Mouse (Mus musculus) forebrain, embryonic 11.5 days (tissue): ENCODE results near the gene Klhl12. TPM values are rescaled to one million over a fixed set of nuclear protein-coding genes. Genes with fewer than 3 reads are reported as not detected.
"Not testable (repeated sequence)": the region's sequence is repeated elsewhere in the genome, so short reads cannot be mapped to it uniquely, and the experiment has no call there.

Experiments
- ATAC-seq: fragments of 200-750 bp; cut with Nextera tagmentation; replicated peaks from 2 replicates; pipeline ENCODE4 v1.8.0; 2017; ENCODE audit warnings: moderate TSS enrichment; ENCODE audit not compliant: low FRiP score
- DNase-seq: peaks from one replicate; pipeline ENCODE4 v3.0.0-alpha.2; 2017; ENCODE audit warnings: low spot score
- H3K27ac ChIP-seq: fragments of 300-500 bp; sonication (generic); 2 replicates; pipeline ENCODE4 v1.5.1; 2014; ENCODE audit warnings: low read depth, low read length
- H3K27me3 ChIP-seq: fragments of 300-500 bp; sonication (generic); 2 replicates; pipeline ENCODE4 v1.6.1; 2014; ENCODE audit warnings: mild to moderate bottlenecking, low read length, mixed read lengths; ENCODE audit not compliant: control insufficient read depth, insufficient read depth
- H3K36me3 ChIP-seq: fragments of 300-500 bp; sonication (generic); 2 replicates; pipeline ENCODE4 v1.6.1; 2014; ENCODE audit warnings: mild to moderate bottlenecking, low read length, moderate library complexity, mixed read lengths; ENCODE audit not compliant: control insufficient read depth, insufficient read depth
- H3K4me1 ChIP-seq: fragments of 300-500 bp; sonication (generic); replicated peaks from 2 replicates; pipeline ENCODE4 v1.6.1; 2014; ENCODE audit warnings: low read length, mixed read lengths; ENCODE audit not compliant: control insufficient read depth, insufficient read depth
- H3K4me2 ChIP-seq: fragments of 300-500 bp; sonication (generic); 2 replicates; pipeline ENCODE4 v1.6.1; 2014; ENCODE audit warnings: low read depth, mild to moderate bottlenecking, low read length, moderate library complexity, mixed read lengths; ENCODE audit not compliant: severe bottlenecking
- H3K4me3 ChIP-seq: fragments of 300-500 bp; sonication (generic); 2 replicates; pipeline ENCODE4 v1.5.1; 2014; ENCODE audit warnings: low read depth, low read length
- H3K9ac ChIP-seq: fragments of 300-500 bp; sonication (generic); 2 replicates; pipeline ENCODE4 v1.6.1; 2014; ENCODE audit warnings: low read length
- H3K9me3 ChIP-seq: fragments of 300-500 bp; sonication (generic); 2 replicates; pipeline ENCODE4 v1.6.1; 2016; ENCODE audit warnings: low read length, mixed read lengths; ENCODE audit not compliant: control insufficient read depth
- WGBS: fragments of 180-500 bp; shearing (Covaris S2); extraction: QIAGEN DNeasy Blood & Tissue Kit; methylation state at CpG from one replicate; pipeline ENCODE4 v1.1.7; 2014; 5-methylcytosine and 5-hydroxymethylcytosine counted together
- polyA plus RNA-seq: library from polyadenylated mRNA; unstranded; fragments of >200 nt; fragmentation: Nextera tagmentation; extraction: Ambion mirVana; gene quantifications from 2 replicates; pipeline ENCODE4 v1.2.1, GENCODE M21; 2014

Klhl12 gene
- polyA plus RNA-seq, 1 experiment from 2014 or later: 34.1 TPM

GRCm38 (mm10) chr1:134522325-134522724 lies 67.0 kb downstream of the Klhl12 start:
- Histone ChIP-seq H3K27ac (no peak overlapping the region), H3K27me3 (no peaks in the 10 kb centered on the region), H3K9ac (no peak overlapping the region), H3K4me3 (no peak overlapping the region), H3K4me2 (no peak overlapping the region), H3K4me1 (no peaks in the 10 kb centered on the region), H3K36me3 (no peaks in the 10 kb centered on the region), H3K9me3 (no peaks in the 10 kb centered on the region)
- WGBS: 53% methylated on average over 2 of the region's 2 CpGs
- ATAC-seq (no peak), DNase-seq (no peak)

GRCm38 (mm10) chr1:134524424-134524823 lies 69.1 kb downstream of the Klhl12 start:
- Histone ChIP-seq H3K4me3 (no peak overlapping the region), H3K9ac (no peak overlapping the region), H3K4me2 (no peak overlapping the region), H3K27ac (no peak overlapping the region), H3K36me3 (no peaks in the 10 kb centered on the region), H3K4me1 (no peaks in the 10 kb centered on the region), H3K27me3 (no peaks in the 10 kb centered on the region), H3K9me3 (no peaks in the 10 kb centered on the region)
- ATAC-seq: no peak
- WGBS: 69% methylated on average over 5 of the region's 5 CpGs
- DNase-seq: no peak

GRCm38 (mm10) chr1:134525015-134525414 lies 69.7 kb downstream of the Klhl12 start:
- H3K36me3 ChIP-seq: no peaks in the 10 kb centered on the region
- H3K4me3 ChIP-seq: no peak overlapping the region
- WGBS: 85% methylated on average over 1 of the region's 1 CpGs
- H3K4me1 ChIP-seq: no peaks in the 10 kb centered on the region
- no peaks in the 10 kb centered on the region for H3K27me3 ChIP-seq
- no peak for ATAC-seq
- H3K4me2 ChIP-seq: no peak overlapping the region
- DNase-seq: no peak
- H3K9me3 ChIP-seq: no peaks in the 10 kb centered on the region
- no peak overlapping the region for H3K27ac ChIP-seq
- no peak overlapping the region for H3K9ac ChIP-seq

- Histone ChIP-seq H3K4me2 (no peak overlapping the region), H3K4me1 (no peaks in the 10 kb centered on the region), H3K9ac (no peak overlapping the region), H3K9me3 (no peaks in the 10 kb centered on the region), H3K36me3 (no peaks in the 10 kb centered on the region), H3K27ac (no peak overlapping the region), H3K4me3 (no peak overlapping the region), H3K27me3 (no peaks in the 10 kb centered on the region)
- ATAC-seq (no peak), DNase-seq (no peak)
- WGBS: 88% methylated on average over 6 of the region's 6 CpGs
Measured at GRCm38 (mm10) chr1:134526752-134527151, 71.4 kb downstream of the Klhl12 start.

GRCm38 (mm10) chr1:134530618-134531017 lies 75.3 kb downstream of the Klhl12 start:
- no peak for ATAC-seq
- no peaks in the 10 kb centered on the region for H3K36me3 ChIP-seq

GRCm38 (mm10) chr1:134533710-134534109 lies 78.4 kb downstream of the Klhl12 start:
- not testable (repeated sequence) for H3K27me3 ChIP-seq, DNase-seq, H3K4me3 ChIP-seq, H3K4me2 ChIP-seq, H3K9me3 ChIP-seq, H3K36me3 ChIP-seq, ATAC-seq, H3K9ac ChIP-seq, H3K27ac ChIP-seq, H3K4me1 ChIP-seq
- 93% methylated on average over 10 of the region's 10 CpGs for WGBS

More at GRCm38 (mm10) chr1:134530618-134531017, 75.3 kb downstream of the Klhl12 start:
- no peaks in the 10 kb centered on the region for H3K9me3 ChIP-seq
- DNase-seq: no peak
- no peak overlapping the region for H3K4me3 ChIP-seq
- H3K4me2 ChIP-seq: no peak overlapping the region
- H3K27ac ChIP-seq: no peak overlapping the region
- H3K4me1 ChIP-seq: no peaks in the 10 kb centered on the region
- H3K9ac ChIP-seq: no peak overlapping the region
- H3K27me3 ChIP-seq: no peaks in the 10 kb centered on the region
- WGBS: 73% methylated on average over 6 of the region's 6 CpGs

GRCm38 (mm10) chr1:134535054-134535453 lies 79.7 kb downstream of the Klhl12 start:
- Histone ChIP-seq H3K9ac (no peak overlapping the region), H3K4me1 (no peaks in the 10 kb centered on the region), H3K36me3 (no peaks in the 10 kb centered on the region), H3K27me3 (no peaks in the 10 kb centered on the region), H3K9me3 (no peaks in the 10 kb centered on the region), H3K4me2 (no peak overlapping the region), H3K4me3 (no peak overlapping the region), H3K27ac (no peak overlapping the region)
- WGBS: 95% methylated on average over 1 of the region's 1 CpGs
- DNase-seq: no peak
- ATAC-seq: no peak

GRCm38 (mm10) chr1:134535513-134535912 lies 80.2 kb downstream of the Klhl12 start:
- H3K9me3 ChIP-seq: no peaks in the 10 kb centered on the region
- no peak overlapping the region for H3K4me3 ChIP-seq
- no peak overlapping the region for H3K27ac ChIP-seq
- no peak for DNase-seq
- H3K9ac ChIP-seq: no peak overlapping the region
- H3K36me3 ChIP-seq: no peaks in the 10 kb centered on the region
- 75% methylated on average over 3 of the region's 3 CpGs for WGBS
- H3K27me3 ChIP-seq: no peaks in the 10 kb centered on the region
- no peak for ATAC-seq
- no peak overlapping the region for H3K4me2 ChIP-seq
- H3K4me1 ChIP-seq: no peaks in the 10 kb centered on the region

GRCm38 (mm10) chr1:134540610-134541009 lies 85.3 kb downstream of the Klhl12 start:
- Histone ChIP-seq H3K27ac (no peak overlapping the region), H3K27me3 (no peaks in the 10 kb centered on the region), H3K4me1 (no peaks in the 10 kb centered on the region), H3K9me3 (no peaks in the 10 kb centered on the region), H3K4me2 (no peak overlapping the region), H3K36me3 (no peaks in the 10 kb centered on the region), H3K9ac (no peak overlapping the region), H3K4me3 (no peak overlapping the region)
- DNase-seq (no peak), ATAC-seq (no peak)
- 89% methylated on average over 10 of the region's 10 CpGs for WGBS
